Mouse (Mus musculus) heart, adult 10 weeks (tissue): Measurements from ENCODE around the gene Churc1. TPM values are rescaled to one million over a fixed set of nuclear protein-coding genes. Genes with fewer than 3 reads are reported as not detected.

ENCODE experiments used
- polyA plus RNA-seq: library from polyadenylated mRNA; stranded (reverse); fragments of 350-450 nt; fragmentation: Illumina TruSeq; extraction: RNeasy Lipid Tissue Mini Kit (QIAGEN cat#74804); gene quantifications from one replicate; pipeline ENCODE4 v1.2.3, GENCODE M21; 2014; ENCODE audit warnings: low read depth, low replicate concordance

Gene Churc1
- polyA plus RNA-seq, result 160 TPM

DNA sequence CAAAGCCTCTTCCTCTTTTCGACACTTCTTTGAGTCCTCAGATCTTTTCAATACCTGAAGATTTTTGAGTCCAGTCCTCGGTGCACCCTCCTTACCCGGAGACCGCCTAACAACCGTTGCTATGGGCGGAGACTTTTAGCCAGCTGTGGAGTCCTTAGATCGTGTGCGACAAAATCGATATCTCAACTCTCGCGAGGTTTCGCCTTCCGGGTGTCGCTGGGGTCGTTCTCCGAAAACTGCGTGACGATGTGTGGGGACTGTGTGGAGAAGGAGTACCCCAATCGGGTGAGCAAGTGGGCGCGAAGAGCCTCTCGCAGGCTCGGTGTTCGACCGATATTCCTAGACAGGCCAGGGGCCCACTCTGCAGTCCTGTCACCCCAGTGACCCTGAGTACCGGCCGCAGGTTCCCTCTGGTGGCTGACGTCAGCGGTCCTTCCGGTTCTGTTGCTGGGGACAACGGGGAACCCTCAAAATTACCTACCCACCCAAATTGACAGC is at the start of gene Churc1, which contains the start of gene Fntb:
Gene Churc1 (plus strand): TSS at position 185 of the 498 bp plus-strand sequence.
Gene Fntb (plus strand): TSS at position 236 of the 498 bp plus-strand sequence.

GRCm38 (mm10) chr12:76795350-76795749 is 30.0 kb downstream of the Churc1 start, which contains the start of gene Gpx2:
Gene Gpx2 (minus strand): TSS chr12:76795554.

GRCm38 (mm10) chr12:76822651-76823041 is 57.3 kb downstream of the Churc1 start, which contains the start of gene Rab15:
Gene Rab15 (minus strand): TSS chr12:76822908.

Other genes with a start within 250 kb of the Churc1 start
- gene Plekhg3, start 234.6 kb upstream of the Churc1 start, polyA plus RNA-seq, result 11.1 TPM
- gene Sptb, start 55.0 kb upstream of the Churc1 start, polyA plus RNA-seq, result 49.4 TPM
- gene Fntb, start 51 bp downstream of the Churc1 start, polyA plus RNA-seq, result 15.2 TPM
- gene Gpx2, start 30.0 kb downstream of the Churc1 start, polyA plus RNA-seq, result not detected
- gene Rab15, start 57.4 kb downstream of the Churc1 start, polyA plus RNA-seq, result 0.55 TPM
- 80.6 TPM for gene Max, start 196.7 kb downstream of the Churc1 start, polyA plus RNA-seq